Mouse (Mus musculus) liver, embryonic 15.5 days (tissue): ENCODE results near the gene Golga4. TPM values are rescaled to one million over a fixed set of nuclear protein-coding genes. Genes with fewer than 3 reads are reported as not detected.

Experiments used
- ATAC-seq: fragments of 200-750 bp; cut with Nextera tagmentation; 2 replicates; pipeline ENCODE4 v1.8.0; 2017; ENCODE audit warnings: moderate number of reproducible peaks, mild to moderate bottlenecking, moderate library complexity; ENCODE audit not compliant: insufficient read depth
- H3K27ac ChIP-seq: fragments of 300-500 bp; sonication (generic); replicated peaks from 2 replicates; pipeline ENCODE4 v1.5.1; 2015; ENCODE audit warnings: mild to moderate bottlenecking, inconsistent platforms
- H3K27me3 ChIP-seq: fragments of 300-500 bp; sonication (generic); 2 replicates; pipeline ENCODE4 v1.6.1; 2015; ENCODE audit warnings: mild to moderate bottlenecking, inconsistent platforms
- H3K36me3 ChIP-seq: fragments of 300-500 bp; sonication (generic); replicated peaks from 2 replicates; pipeline ENCODE4 v1.6.1; 2015; ENCODE audit warnings: moderate library complexity, mild to moderate bottlenecking, inconsistent platforms
- H3K4me1 ChIP-seq: fragments of 300-500 bp; sonication (generic); replicated peaks from 2 replicates; pipeline ENCODE4 v1.6.1; 2015; ENCODE audit warnings: inconsistent platforms
- H3K4me2 ChIP-seq: fragments of 300-500 bp; sonication (generic); 2 replicates; pipeline ENCODE4 v1.6.1; 2015; ENCODE audit warnings: moderate library complexity, mild to moderate bottlenecking, inconsistent platforms
- H3K4me3 ChIP-seq: fragments of 300-500 bp; sonication (generic); replicated peaks from 2 replicates; pipeline ENCODE4 v1.5.1; 2015; ENCODE audit warnings: mild to moderate bottlenecking, inconsistent platforms
- H3K9ac ChIP-seq: fragments of 300-500 bp; sonication (generic); 2 replicates; pipeline ENCODE4 v1.6.1; 2015; ENCODE audit warnings: moderate library complexity, mild to moderate bottlenecking, inconsistent platforms
- H3K9me3 ChIP-seq: fragments of 300-500 bp; sonication (generic); replicated peaks from 2 replicates; pipeline ENCODE4 v1.6.1; 2016; ENCODE audit warnings: inconsistent platforms
- WGBS: fragments of 180-500 bp; shearing (Covaris S2); methylation state at CpG from one replicate; pipeline ENCODE4 v1.1.7; 2015; ENCODE audit warnings: mixed read lengths; ENCODE audit not compliant: insufficient replicate concordance; 5-methylcytosine and 5-hydroxymethylcytosine counted together
- polyA plus RNA-seq: library from polyadenylated mRNA; unstranded; fragments of >200 nt; fragmentation: Nextera tagmentation; extraction: Ambion mirVana; gene quantifications from 2 replicates; pipeline ENCODE4 v1.2.1, GENCODE M21; 2015

Golga4 gene
- polyA plus RNA-seq, 1 experiment from 2014 or later, result 13.5 TPM

DNA sequence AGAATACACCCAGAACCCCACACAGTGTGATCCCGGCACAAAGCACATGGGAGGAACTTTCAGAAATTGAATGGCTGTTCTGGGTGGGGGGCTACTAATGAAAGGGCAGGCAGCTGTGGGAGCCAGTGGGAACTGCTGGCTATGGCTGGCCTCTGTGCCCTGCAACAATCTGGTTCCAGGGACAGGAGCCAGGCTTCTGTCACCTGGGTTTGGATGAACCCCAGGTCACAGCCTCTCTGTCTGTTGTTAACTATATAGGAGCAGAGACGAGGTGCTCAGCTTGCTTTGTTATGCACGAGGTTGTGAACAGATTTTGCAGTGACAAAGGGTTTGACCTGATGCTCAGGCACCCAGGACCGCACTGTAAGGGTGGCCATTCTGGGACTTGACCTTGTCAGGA lies 102.5 kb downstream of the Golga4 start:
- Histone ChIP-seq H3K9me3 (no peaks in the 10 kb centered on the region), H3K36me3 (no peaks in the 10 kb centered on the region), H3K9ac (no peak overlapping the region), H3K27me3 (peaks cover 73% of the 10 kb centered on the region), H3K4me3 (no peak overlapping the region), H3K27ac (no peak overlapping the region), H3K4me1 (0 out of 2 replicates have a peak, but pooled peaks cover 3% of the 10 kb centered on the region), H3K4me2 (no peak overlapping the region)
- whole genome bisulfite sequencing, result 53% methylated on average over 4 of the region's 4 CpGs
- ATAC-seq, result no peak

DNA sequence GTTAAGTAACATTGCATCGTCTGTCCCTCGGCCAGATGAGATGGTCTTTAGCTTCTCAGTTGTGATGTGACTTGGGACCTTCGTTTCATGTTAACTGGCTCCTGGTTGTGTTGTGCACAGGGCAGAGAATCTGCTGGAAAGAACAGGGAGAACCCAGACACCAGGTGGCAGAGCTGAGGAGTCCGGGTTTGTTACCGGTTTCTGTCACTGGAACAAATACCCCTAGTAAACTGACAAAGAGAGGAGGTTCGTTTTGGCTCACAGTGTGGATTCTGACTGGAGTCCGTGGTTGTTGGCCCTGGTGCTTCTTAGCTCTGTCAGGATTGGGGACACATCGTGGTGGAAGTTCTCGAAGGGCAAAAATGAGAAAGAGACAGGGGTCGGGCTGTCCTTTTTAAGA lies 104.0 kb downstream of the Golga4 start:
- no peak for ATAC-seq
- H3K27me3 ChIP-seq, result peaks cover 70% of the 10 kb centered on the region
- H3K36me3 ChIP-seq, result no peaks in the 10 kb centered on the region
- no peak overlapping the region for H3K4me3 ChIP-seq
- no peak overlapping the region for H3K4me2 ChIP-seq
- H3K9ac ChIP-seq, result no peak overlapping the region
- 0 out of 2 replicates have a peak, but pooled peaks cover 3% of the 10 kb centered on the region for H3K4me1 ChIP-seq
- no peaks in the 10 kb centered on the region for H3K9me3 ChIP-seq
- H3K27ac ChIP-seq, result no peak overlapping the region
- WGBS, result 40% methylated on average over 10 of the region's 10 CpGs

DNA sequence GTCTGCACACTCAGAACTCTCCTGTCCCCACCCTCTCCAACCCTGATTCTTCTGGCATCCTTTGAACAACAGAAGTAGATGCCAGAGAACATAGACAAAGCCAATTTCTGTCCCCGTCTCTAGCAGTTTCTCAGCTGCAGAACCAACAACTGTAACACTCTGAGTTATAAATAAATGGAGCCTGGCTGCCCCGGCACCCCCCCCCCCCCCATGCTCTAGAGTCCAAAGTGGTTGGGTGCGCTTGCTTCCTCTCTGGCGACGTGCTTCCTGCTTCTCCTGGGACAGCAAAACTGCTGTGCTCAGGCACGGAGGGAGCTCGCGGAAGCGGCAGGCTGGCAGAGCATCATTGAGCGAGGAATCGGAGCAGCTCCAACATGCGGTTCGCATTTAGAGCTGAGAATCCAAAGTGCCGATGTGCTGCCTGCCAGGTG lies 105.1 kb downstream of the Golga4 start:
- no peak overlapping the region for H3K9ac ChIP-seq
- H3K4me1 ChIP-seq, result 0 out of 2 replicates have a peak, but pooled peaks cover 3% of the 10 kb centered on the region
- no peak overlapping the region for H3K27ac ChIP-seq
- H3K27me3 ChIP-seq, result peaks cover 64% of the 10 kb centered on the region
- H3K4me3 ChIP-seq, result no peak overlapping the region
- WGBS, result 30% methylated on average over 14 of the region's 14 CpGs
- H3K36me3 ChIP-seq, result no peaks in the 10 kb centered on the region
- ATAC-seq, result no peak
- H3K9me3 ChIP-seq, result no peaks in the 10 kb centered on the region
- H3K4me2 ChIP-seq, result peak overlapping the region; percentile 13

DNA sequence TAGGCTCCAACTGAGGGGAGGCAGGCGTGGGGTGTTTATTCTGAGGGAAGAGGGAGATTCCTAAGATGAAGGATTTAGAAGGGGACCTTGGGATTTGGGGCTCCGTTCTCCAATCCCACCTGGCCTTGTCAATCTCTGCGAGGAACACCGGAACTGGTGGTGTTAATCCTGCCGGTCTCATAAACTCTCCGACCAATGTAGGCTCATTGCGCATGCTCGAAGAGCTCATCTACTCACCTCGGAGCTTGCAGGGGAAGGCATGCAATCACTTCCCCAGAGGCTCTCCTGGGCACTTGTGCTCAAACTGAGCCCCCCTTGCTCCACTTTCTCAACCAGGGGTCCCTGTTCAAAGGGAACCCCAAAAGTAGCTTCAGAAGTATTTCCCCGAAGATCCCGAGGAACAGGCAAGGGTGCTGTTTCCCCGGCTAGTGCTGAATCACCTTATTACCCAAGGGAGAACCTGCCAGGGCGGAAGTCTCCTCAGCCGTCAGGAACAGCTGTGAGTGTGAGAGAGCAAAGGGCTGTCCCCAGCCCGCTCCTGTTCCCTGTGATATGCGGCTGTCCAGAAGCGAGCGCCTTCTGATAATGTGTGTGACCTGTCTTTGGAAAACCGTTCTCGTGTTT lies 106.0 kb downstream of the Golga4 start:
- no peaks in the 10 kb centered on the region for H3K36me3 ChIP-seq
- no peak for ATAC-seq
- no peak overlapping the region for H3K27ac ChIP-seq
- no peaks in the 10 kb centered on the region for H3K9me3 ChIP-seq
- H3K4me3 ChIP-seq, result no peak overlapping the region
- no peak overlapping the region for H3K4me2 ChIP-seq
- H3K27me3 ChIP-seq, result peaks cover 55% of the 10 kb centered on the region
- 29% methylated on average over 20 of the region's 20 CpGs for WGBS
- 0 out of 2 replicates have a peak, but pooled peaks cover 3% of the 10 kb centered on the region for H3K4me1 ChIP-seq
- H3K9ac ChIP-seq, result no peak overlapping the region

DNA sequence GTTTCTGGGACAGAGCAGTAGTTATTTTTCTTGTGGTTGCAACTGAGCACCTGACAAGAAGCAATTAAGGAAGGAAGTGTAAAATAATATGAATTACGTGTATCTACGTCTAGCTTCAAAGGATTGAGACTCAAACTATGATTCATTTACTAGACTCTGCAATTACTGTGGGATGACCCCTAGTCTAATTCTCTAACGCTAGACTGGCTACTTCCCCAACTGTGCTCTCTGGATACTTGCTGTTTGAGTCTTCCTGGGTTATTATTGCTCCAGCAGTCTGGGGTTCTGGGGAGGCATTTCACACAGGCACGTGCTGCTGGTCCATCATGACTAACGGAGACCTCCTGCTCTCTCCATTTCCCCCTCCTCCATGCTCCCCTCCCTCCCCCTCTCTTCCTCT lies 111.2 kb downstream of the Golga4 start:
- Histone ChIP-seq H3K27ac (no peak overlapping the region), H3K27me3 (peaks cover 8% of the 10 kb centered on the region), H3K9me3 (no peaks in the 10 kb centered on the region), H3K9ac (no peak overlapping the region), H3K36me3 (no peaks in the 10 kb centered on the region), H3K4me2 (no peak overlapping the region), H3K4me3 (no peak overlapping the region), H3K4me1 (no peaks in the 10 kb centered on the region; the same call in 1 of the 2 replicates)
- 30% methylated on average over 5 of the region's 5 CpGs for WGBS
- no peak for ATAC-seq

DNA sequence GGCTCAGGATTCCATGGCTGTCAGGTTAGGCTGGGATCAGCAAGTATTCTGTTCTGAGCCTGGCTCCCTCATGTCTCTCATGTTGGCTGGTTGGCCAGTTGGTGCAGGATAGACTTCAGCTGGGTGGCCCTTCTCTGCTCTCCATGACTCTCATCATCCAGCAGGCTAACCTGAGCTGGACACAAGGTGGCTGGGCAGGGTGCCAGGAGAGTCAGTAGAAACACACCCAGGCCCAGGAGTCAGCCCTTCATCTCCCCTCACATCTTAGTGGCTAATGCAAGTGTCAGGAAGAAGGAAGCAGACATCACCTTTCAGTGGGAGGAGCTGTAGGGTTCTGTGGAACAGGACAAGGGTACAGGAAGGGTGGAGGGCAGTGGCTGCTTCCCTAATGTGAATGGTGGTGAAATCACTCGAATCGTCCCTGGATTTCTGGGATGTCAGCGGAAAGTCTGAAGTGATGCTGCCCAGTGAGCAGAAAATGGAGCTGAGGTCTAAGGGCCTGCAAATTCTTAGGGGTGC lies 112.7 kb downstream of the Golga4 start:
- no peak overlapping the region for H3K27ac ChIP-seq
- no peaks in the 10 kb centered on the region for H3K9me3 ChIP-seq
- H3K4me3 ChIP-seq, result no peak overlapping the region
- no peaks in the 10 kb centered on the region for H3K36me3 ChIP-seq
- no peak overlapping the region for H3K9ac ChIP-seq
- no peaks in the 10 kb centered on the region for H3K27me3 ChIP-seq
- ATAC-seq, result no peak
- WGBS, result 41% methylated on average over 3 of the region's 3 CpGs
- no peak overlapping the region for H3K4me2 ChIP-seq
- H3K4me1 ChIP-seq, result no peaks in the 10 kb centered on the region; the same call in 1 of the 2 replicates

DNA sequence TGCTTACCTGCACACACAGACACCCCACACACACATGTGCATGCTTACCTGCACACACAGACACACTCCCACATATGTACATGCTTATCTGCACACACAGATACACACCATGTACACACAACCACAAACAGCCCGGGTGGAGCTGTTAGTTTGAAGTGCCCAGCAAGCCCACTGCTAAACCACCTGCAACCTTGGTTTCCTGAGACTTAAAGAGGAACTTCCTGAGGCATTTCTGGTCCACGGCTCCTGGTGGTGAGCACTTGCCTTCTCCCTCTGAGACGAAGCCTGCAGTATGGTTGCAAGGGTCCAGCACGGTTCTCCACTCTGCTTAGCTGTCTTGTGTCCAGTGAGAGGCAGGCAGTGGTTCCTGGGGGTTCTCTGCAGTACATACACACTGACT lies 114.7 kb downstream of the Golga4 start:
- H3K9ac ChIP-seq, result no peak overlapping the region
- H3K4me1 ChIP-seq, result no peaks in the 10 kb centered on the region; the same call in 1 of the 2 replicates
- H3K36me3 ChIP-seq, result no peaks in the 10 kb centered on the region
- no peaks in the 10 kb centered on the region for H3K9me3 ChIP-seq
- 10% methylated on average over 4 of the region's 4 CpGs for WGBS
- ATAC-seq, result no peak
- H3K4me3 ChIP-seq, result no peak overlapping the region
- H3K27me3 ChIP-seq, result no peaks in the 10 kb centered on the region
- no peak overlapping the region for H3K4me2 ChIP-seq
- no peak overlapping the region for H3K27ac ChIP-seq

DNA sequence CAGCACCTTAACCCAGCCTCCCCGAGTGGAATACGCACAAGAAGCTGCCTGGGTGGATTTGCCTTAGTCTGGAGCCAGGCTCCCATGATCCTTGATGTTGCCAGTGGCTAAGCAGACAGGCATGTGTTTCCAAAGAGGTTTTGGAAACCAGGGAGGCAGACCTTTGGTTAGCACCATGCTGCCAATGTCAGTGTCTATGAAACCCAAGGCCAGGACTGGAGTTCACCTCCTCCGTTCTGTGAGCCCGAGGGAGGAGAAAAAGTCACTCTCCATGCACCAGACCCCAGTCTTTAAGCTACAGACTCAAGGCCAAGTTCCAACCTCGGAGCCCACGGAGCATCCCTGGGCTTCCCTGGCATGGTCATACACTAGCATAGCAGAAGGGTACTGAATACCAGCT lies 115.6 kb downstream of the Golga4 start:
- Histone ChIP-seq H3K4me2 (no peak overlapping the region), H3K27me3 (no peaks in the 10 kb centered on the region), H3K9ac (no peak overlapping the region), H3K27ac (no peak overlapping the region), H3K9me3 (no peaks in the 10 kb centered on the region), H3K4me1 (no peaks in the 10 kb centered on the region; the same call in 1 of the 2 replicates), H3K4me3 (no peak overlapping the region), H3K36me3 (no peaks in the 10 kb centered on the region)
- ATAC-seq, result no peak
- WGBS, result 60% methylated on average over 6 of the region's 6 CpGs

DNA sequence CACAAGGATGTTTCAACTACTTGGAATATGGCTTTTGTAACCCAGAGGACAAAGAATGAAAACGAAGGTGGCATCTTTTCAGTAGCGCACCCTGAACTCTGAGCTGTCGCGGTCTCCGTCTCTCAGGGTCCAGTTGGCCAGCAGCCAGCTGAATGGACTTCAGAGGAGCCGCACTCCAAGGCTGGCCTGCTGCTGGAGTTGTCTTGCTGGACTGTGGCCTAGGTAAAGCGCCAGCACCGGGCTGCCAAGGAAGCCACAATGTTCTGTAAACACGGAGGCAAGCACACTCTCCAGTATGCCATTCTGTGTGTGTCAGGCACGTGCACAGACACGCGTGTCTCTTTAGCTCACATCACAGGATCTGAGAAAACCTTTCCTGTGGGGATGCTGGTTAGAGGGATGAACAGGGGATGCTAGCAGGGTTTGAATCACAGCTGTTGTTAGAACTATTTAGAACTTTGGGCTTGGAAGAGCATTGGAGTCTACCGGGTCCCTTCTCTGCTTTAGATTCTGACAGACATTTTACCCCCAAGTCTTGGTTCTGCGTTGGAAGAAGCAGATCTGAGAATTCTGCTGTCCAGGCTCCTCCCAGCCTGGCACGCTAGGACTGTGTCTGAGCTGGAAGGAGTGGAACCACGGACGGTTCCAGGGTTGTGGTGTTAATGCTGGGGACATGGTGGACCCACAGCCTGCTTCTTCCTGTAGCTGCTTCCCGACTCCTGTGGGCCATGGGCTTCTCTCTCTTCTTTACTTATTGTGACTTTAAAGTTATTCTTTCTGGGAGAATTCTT lies 116.5 kb downstream of the Golga4 start:
- WGBS, result 72% methylated on average over 18 of the region's 18 CpGs
- Histone ChIP-seq H3K36me3 (no peaks in the 10 kb centered on the region), H3K27me3 (no peaks in the 10 kb centered on the region), H3K27ac (no peak overlapping the region), H3K9ac (no peak overlapping the region), H3K4me2 (no peak overlapping the region), H3K4me3 (no peak overlapping the region), H3K9me3 (no peaks in the 10 kb centered on the region), H3K4me1 (no peaks in the 10 kb centered on the region; the same call in 1 of the 2 replicates)
- ATAC-seq, result no peak

DNA sequence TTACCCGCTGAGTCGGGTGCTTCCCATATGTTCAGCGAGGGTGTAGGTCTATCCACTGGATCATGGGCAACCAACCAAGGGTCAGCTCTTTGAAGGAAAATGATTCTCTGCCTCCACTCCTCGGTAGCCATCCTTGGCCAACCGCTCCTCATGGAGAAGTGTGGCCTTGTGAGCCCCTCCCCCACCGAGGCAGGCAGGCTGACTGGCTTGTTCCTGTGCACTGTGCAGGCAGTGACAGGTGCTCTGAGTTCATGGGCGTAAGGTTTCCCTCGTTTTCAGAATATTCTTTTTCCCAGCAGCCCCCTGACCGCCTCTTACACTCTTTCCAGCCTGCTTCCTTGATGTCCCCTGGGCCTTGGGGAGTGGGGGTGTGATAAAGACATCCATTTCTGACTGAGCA lies 117.4 kb downstream of the Golga4 start:
- 41% methylated on average over 9 of the region's 9 CpGs for WGBS
- Histone ChIP-seq H3K27me3 (no peaks in the 10 kb centered on the region), H3K9me3 (no peaks in the 10 kb centered on the region), H3K36me3 (no peaks in the 10 kb centered on the region), H3K9ac (no peak overlapping the region), H3K4me2 (no peak overlapping the region), H3K4me3 (no peak overlapping the region), H3K4me1 (no peaks in the 10 kb centered on the region; the same call in 1 of the 2 replicates), H3K27ac (no peak overlapping the region)
- no peak for ATAC-seq

DNA sequence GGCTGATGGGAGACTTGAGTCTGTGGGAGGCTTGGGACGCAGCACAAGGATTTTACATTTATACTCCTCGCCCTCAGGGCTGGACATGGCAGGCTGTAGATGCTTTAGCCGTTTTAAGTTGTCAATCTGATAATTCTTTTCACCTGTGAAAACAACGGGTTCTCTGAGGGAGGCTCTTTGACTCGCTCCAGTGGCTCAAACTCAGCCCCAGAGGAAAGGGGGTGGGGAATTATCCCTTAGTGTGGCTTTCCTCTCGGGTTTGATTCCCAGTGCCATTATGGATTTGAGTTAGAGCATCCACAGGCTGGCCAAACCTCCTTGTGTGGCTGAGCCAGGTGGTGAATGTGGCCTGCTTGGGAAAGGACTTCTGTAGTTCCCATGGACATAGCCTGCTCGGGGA lies 118.1 kb downstream of the Golga4 start:
- Histone ChIP-seq H3K36me3 (no peaks in the 10 kb centered on the region), H3K4me3 (no peak overlapping the region), H3K4me1 (no peaks in the 10 kb centered on the region; the same call in 1 of the 2 replicates), H3K27ac (no peak overlapping the region), H3K9me3 (no peaks in the 10 kb centered on the region), H3K4me2 (no peak overlapping the region), H3K27me3 (no peaks in the 10 kb centered on the region), H3K9ac (no peak overlapping the region)
- 51% methylated on average over 7 of the region's 7 CpGs for WGBS
- ATAC-seq, result no peak
